Mouse (Mus musculus) layer of hippocampus, adult 9-10 months (tissue): ENCODE data around the gene Adm.
"Not testable (repeated sequence)": the region's sequence is repeated elsewhere in the genome, so short reads cannot be mapped to it uniquely, and the experiment has no call there.

ENCODE experiments used
- DNase-seq: peaks from one replicate; pipeline ENCODE4 v3.0.0; 2022; ENCODE audit warnings: low spot score

Adm gene

DNA sequence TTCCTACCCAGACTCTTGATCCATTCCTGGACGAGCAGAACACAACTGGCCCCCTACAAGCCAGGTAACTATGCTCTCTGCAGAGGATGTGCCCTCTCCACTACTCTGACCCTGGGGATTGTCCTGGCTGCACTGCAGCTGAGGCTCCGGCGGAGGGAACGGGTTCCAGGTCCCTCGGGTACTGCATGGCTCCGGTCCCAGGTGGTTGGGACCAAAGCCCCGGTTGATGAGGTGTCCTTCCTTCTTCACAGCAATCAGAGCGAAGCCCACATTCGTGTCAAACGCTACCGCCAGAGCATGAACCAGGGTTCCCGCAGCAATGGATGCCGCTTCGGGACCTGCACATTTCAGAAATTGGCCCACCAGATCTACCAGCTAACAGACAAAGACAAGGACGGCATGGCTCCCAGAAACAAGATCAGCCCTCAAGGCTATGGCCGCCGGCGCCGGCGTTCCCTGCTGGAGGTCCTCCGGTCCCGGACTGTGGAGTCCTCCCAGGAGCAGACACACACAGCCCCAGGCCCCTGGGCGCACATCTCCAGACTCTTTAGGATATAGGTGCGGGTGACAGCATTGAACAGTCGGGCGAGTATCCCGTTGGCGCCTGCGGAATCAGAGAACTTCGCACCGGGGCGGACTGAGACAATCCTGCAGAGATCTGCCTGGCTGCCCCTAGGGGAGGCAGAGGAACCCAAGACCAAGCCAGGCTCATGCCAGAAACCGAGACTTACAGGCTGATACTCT lies 1.3 kb downstream of the Adm start:
- no peak for DNase-seq

GRCm38 (mm10) chr7:110629892-110630666 lies 2.6 kb downstream of the Adm start:
- peak; percentile 73 for DNase-seq

- DNase-seq, result no peak
Observed at GRCm38 (mm10) chr7:110631136-110631888, 3.9 kb downstream of the Adm start.

DNA sequence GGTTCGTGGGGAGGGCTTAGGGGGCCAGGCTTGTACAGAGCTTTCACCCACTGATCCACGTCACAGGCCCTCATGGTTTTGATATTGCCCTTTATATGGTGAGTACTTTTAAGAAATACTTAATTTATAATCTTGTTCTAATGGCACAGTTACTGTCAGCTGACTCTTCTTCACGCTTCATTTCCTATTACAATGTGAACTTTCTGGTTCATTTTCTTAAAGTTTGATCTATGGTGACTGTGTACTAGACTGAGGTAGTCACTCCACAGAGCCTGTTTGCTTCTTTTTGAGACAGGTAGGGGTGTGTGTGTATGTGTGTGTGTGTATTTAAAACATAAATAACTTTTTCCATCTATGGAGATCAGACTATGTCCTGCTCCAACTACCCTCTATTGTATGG lies 8.5 kb downstream of the Adm start:
- no peak for DNase-seq

- DNase-seq, result no peak
Observed at GRCm38 (mm10) chr7:110636559-110636958, 9.1 kb downstream of the Adm start.

GRCm38 (mm10) chr7:110638305-110639110 lies 11.0 kb downstream of the Adm start:
- no peak for DNase-seq

DNA sequence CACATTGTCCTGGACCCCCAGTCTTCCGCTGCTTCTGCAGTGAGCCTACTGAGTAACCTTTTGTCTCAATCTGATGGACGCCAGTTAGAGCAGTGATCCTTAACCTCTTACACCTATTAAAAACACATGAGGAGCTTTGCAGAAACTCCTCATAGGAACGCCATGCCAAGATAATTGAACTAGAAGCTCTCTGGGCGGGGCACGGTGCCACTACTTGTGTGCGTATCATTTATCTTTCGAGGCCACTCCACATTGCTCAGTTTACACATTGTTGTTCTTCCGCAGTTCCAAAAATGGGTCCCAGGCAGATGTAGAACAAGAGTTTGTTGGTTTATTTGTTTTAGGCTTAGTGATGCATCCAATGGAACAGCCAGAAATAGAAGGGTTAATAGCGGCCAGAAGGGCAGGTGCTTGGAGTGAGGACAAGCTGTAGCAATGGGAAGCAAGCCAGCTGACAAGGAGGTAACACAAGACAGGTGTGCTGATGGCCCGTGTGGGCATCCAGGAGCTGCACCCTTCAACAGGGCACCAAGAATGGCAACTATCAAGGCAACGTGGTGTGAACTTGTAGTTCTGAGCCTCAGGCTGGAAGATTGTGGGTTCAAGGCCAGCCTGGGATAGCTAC lies 11.9 kb downstream of the Adm start:
- no peak for DNase-seq

DNA sequence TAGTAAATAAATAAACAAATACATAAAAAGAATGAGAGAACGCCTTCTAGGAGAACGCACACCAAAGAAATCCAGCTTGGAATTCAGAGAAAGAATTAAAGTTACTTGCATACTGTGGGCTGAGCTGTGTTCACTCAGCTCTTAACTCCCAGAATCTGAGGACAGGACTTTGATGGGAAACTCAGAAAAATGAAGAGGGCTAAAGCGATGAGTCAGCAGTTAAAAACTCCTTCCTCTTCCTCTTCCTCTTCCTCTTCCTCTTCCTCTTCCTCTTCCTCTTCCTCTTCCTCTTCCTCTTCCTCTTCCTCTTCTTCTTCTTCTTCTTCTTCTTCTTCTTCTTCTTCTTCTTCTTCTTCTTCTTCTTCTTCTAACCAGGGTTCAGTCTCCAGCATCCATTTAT lies 12.5 kb downstream of the Adm start:
- DNase-seq, result not testable (repeated sequence)

- peak; percentile 71 for DNase-seq
Observed at GRCm38 (mm10) chr7:110645311-110645710, 17.9 kb downstream of the Adm start.

- no peak for DNase-seq
Observed at GRCm38 (mm10) chr7:110645859-110646258, 18.4 kb downstream of the Adm start.

DNA sequence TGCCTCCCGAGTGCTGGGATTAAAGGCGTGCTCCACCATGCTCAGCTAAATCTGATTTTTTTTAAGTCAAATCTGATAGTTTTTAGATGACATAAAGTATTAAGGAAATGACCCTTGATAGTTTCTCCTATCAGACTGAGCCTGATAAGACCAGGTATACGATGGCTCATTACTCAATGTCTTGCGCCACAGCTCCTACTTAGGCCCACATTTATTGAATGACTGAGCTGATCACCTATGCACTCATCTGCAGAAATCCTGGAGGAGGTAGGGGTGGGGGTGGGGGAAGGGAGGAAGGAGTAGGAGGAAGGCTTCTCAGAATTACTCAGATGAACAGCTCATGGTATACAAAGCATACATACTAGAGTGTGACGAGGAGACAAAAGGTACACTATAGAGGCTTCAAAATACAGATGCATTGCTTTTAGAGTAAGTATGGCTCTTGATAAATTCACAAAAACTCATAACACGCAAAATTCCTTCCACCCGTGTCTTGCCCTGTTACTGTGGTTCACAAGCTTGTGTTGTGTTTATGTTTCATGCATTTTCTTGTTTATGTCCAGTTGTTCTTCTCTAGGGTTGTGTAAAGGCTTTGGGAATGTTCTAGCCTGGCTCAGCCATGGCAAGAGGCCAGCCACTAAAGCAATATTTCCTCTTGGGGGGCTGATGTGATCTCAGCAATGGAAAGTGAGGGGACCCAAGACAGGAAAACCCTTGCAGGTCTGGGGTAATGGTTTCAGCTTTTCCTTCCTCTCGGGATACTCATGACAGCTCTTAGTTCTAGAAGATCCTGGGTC lies 19.3 kb downstream of the Adm start:
- DNase-seq, result no peak

GRCm38 (mm10) chr7:110647559-110648454 lies 20.3 kb downstream of the Adm start:
- DNase-seq, result no peak

GRCm38 (mm10) chr7:110648455-110649085 lies 21.1 kb downstream of the Adm start:
- no peak for DNase-seq

DNA sequence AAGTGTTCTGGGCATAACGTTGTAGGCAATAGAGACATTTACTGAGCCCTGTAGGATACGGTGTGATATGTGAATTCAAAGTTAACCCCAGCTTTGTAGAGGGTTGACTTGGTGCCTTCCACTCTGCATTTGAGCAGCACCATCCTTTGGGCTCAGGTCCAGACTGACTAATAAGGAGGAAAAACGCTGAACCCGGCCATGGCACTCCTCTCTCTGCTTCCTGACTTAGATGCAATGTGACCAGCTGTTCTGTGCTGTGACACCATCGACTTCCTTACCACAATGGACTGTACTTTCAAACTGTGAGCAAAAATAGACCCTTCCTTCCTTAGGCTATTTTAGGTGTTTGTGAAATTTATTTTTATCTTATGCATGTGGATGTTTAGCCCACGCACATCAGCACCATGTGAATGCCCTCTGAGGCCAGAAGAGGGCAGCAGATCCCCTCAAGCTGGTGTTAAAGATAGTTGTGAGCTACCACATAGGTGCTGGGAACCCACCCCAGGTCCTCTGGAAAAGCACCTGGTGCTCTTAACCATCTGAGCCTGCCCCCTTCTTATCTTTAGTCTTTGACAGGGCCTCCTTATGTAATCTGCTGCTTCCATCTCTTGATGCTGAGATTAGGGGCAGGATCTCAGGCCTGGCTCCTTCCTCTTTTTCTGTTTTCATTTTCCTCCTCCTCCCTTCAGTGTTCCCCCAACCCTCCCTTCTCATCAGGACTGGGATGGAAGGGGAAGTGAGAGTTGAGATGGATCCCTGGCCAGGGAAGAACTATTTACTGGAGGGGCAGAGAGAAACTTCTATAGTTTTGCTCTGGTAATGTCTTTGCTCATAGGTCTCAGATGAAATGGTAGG lies 21.9 kb downstream of the Adm start:
- no peak for DNase-seq

- DNase-seq, result no peak
Observed at GRCm38 (mm10) chr7:110650491-110650890, 23.0 kb downstream of the Adm start.

GRCm38 (mm10) chr7:110651091-110651490 lies 23.6 kb downstream of the Adm start:
- no peak for DNase-seq

DNA sequence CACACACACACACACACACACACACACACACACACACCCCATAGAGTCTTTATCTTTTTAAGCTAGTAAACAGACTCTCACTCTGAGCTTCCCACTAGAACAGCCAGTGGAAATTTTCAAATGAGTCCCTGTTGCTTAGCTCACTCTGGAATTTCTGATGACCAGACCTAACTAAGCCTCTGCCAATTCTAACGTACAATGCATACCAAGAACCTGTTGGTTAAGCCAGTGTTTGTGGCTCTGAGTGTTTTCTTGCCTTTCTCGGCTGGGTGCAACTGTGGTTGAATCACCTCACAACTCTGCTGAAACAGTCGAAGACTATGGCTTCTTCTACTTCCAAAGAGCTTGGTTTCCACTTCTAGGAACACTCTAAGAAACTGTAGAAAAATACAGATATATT lies 27.8 kb downstream of the Adm start:
- DNase-seq, result no peak

DNA sequence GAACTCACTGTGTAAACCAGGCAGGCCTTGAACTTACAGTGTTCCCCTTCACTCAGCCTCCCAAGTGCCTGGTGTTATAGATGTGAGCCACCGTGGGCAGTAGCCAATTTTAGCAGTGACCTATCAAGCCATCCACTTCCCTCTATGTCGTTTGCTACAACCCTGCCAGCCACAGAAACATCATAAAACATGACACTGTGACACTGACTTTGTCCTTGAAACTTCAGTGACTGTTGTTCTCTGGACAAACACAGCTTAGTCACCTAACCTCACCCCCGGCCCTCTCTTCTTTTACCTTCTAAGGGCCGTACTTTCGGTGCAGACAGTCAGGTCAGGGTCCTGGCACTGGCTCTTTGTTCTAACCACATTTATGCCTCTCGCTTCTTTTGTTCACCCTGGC lies 28.5 kb downstream of the Adm start:
- DNase-seq, result no peak
